Mouse (Mus musculus): ENCODE results near the gene Olfr1336. TPM values are rescaled to one million over a fixed set of nuclear protein-coding genes. Genes with fewer than 3 reads are reported as not detected.

Gene Olfr1336
- not detected in 2 replicates for polyA plus RNA-seq (2012; rRNA removed)
- polyA plus RNA-seq (2014; fragmentation: Nextera tagmentation; extraction: Ambion mirVana): not detected in 2 replicates

- Histone ChIP-seq H3K4me2 (ENCODE audit: low read depth) (no peak within 1 kb of the TSS), H3K4me3 (ENCODE audit: insufficient read depth in 1 of 2, low read depth in 2 of 2, low read length in 2 of 2) (no peak within 1 kb of the TSS), H3K9me3 (ENCODE audit: control insufficient read depth, low read length) (no peaks in the 10 kb centered on the region), H3K9ac (replicated peaks) (no peak within 1 kb of the TSS), H3K27ac (no peak within 1 kb of the TSS), H3K27me3 (ENCODE audit: control insufficient read depth, insufficient read depth, low read length) (no peaks in the 10 kb centered on the region), H3K4me1 (replicated peaks; ENCODE audit: control insufficient read depth in 2 of 2, insufficient read depth in 2 of 2, low read length in 1 of 2) (no peaks in the 10 kb centered on the region), H3K36me3 (replicated peaks; ENCODE audit: control insufficient read depth, insufficient read depth, low read depth) (no peaks in the 10 kb centered on the region)
- ATAC-seq (ENCODE audit: insufficient read depth): no peak
- no peak for DNase-seq (ENCODE audit: low read depth in 3 of 3, low spot score in 3 of 3)
- TF ChIP-seq EP300 (IDR thresholded peaks at IDR 0.05; ENCODE audit: low read depth): no peak
- TF ChIP-seq CTCF (IDR thresholded peaks at IDR 0.05; ENCODE audit: low read depth): no peak
These were observed at the start of gene Olfr1336 for GRCm38 (mm10) chr7:6455868-6456267. TSS of gene Olfr1336 (plus strand) at chr7:6456168.

GRCm38 (mm10) chr7:6410043-6410442, 45.9 kb upstream of the Olfr1336 start, which contains the start of gene Gm20715:
TSS of gene Gm20715 (plus strand) at chr7:6410277.
- Histone ChIP-seq H3K9me3 (ENCODE audit: control insufficient read depth, low read length) (no peaks in the 10 kb centered on the region), H3K36me3 (replicated peaks; ENCODE audit: control insufficient read depth, insufficient read depth, low read depth) (no peaks in the 10 kb centered on the region), H3K9ac (replicated peaks) (no peak within 1 kb of the TSS), H3K27ac (no peak within 1 kb of the TSS), H3K4me3 (ENCODE audit: insufficient read depth in 1 of 2, low read depth in 2 of 2, low read length in 2 of 2) (no peak within 1 kb of the TSS), H3K4me1 (replicated peaks; ENCODE audit: control insufficient read depth in 2 of 2, insufficient read depth in 2 of 2, low read length in 1 of 2) (no peaks in the 10 kb centered on the region), H3K4me2 (ENCODE audit: low read depth) (no peak within 1 kb of the TSS), H3K27me3 (ENCODE audit: control insufficient read depth, insufficient read depth, low read length) (no peaks in the 10 kb centered on the region)
- TF ChIP-seq CTCF (IDR thresholded peaks at IDR 0.05; ENCODE audit: low read depth) (no peak), EP300 (IDR thresholded peaks at IDR 0.05; ENCODE audit: low read depth) (peak; percentile 21; the same call in 1 of the 2 replicates)
- 1% methylated on average over 17 of the region's 17 CpGs for WGBS (ENCODE audit: insufficient replicate concordance)
- DNase-seq (ENCODE audit: low read depth in 3 of 3, low spot score in 3 of 3) (peak; percentile 76 to 80 (median 78)), ATAC-seq (ENCODE audit: insufficient read depth) (peak; percentile 84)

GRCm38 (mm10) chr7:6414626-6415441, 41.1 kb upstream of the Olfr1336 start:
- no peak overlapping the region for H3K4me3 ChIP-seq (ENCODE audit: insufficient read depth in 1 of 2, low read depth in 2 of 2, low read length in 2 of 2)
- 12% methylated on average over 20 of the region's 22 CpGs for WGBS (ENCODE audit: insufficient replicate concordance)
- no peak for ATAC-seq (ENCODE audit: insufficient read depth)

DNA sequence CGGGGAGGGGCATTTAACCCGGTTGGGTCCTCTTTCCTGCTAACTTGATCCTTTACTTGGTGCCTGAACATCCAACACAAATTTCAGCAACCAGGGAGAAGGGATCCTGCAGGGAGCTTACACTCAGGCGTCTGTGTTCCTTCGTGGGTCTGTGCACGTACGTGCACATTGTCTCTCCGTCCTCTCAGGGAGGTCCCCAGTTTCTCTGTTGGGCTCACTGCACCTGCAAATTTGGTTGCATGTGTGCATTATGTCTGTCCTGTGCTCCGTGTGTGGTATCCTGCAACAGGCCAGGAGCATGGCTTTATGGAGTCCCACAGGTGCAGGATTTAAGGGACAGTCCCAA, 40.6 kb upstream of the Olfr1336 start:
- no peak for ATAC-seq (ENCODE audit: insufficient read depth)
- H3K9ac ChIP-seq (replicated peaks): no peak overlapping the region

More at GRCm38 (mm10) chr7:6414626-6415441, 41.1 kb upstream of the Olfr1336 start:
- Histone ChIP-seq H3K4me2 (ENCODE audit: low read depth) (no peak overlapping the region), H3K36me3 (replicated peaks; ENCODE audit: control insufficient read depth, insufficient read depth, low read depth) (no peaks in the 10 kb centered on the region), H3K9me3 (ENCODE audit: control insufficient read depth, low read length) (no peaks in the 10 kb centered on the region), H3K27me3 (ENCODE audit: control insufficient read depth, insufficient read depth, low read length) (no peaks in the 10 kb centered on the region), H3K4me1 (replicated peaks; ENCODE audit: control insufficient read depth in 2 of 2, insufficient read depth in 2 of 2, low read length in 1 of 2) (no peaks in the 10 kb centered on the region), H3K9ac (replicated peaks) (no peak overlapping the region), H3K27ac (no peak overlapping the region)
- TF ChIP-seq EP300 (IDR thresholded peaks at IDR 0.05; ENCODE audit: low read depth) (no peak), CTCF (IDR thresholded peaks at IDR 0.05; ENCODE audit: low read depth) (no peak)
- DNase-seq (ENCODE audit: low read depth in 3 of 3, low spot score in 3 of 3): no peak

GRCm38 (mm10) chr7:6419894-6420293, 36.1 kb upstream of the Olfr1336 start:
- DNase-seq (ENCODE audit: low read depth in 3 of 3, low spot score in 3 of 3) (no peak), ATAC-seq (ENCODE audit: insufficient read depth) (no peak)
- H3K9ac ChIP-seq (replicated peaks): no peak overlapping the region
- WGBS (ENCODE audit: insufficient replicate concordance): 56% methylated on average over 6 of the region's 6 CpGs
- no peak overlapping the region for H3K27ac ChIP-seq
- no peaks in the 10 kb centered on the region for H3K27me3 ChIP-seq (ENCODE audit: control insufficient read depth, insufficient read depth, low read length)
- no peak overlapping the region for H3K4me2 ChIP-seq (ENCODE audit: low read depth)
- TF ChIP-seq EP300 (IDR thresholded peaks at IDR 0.05; ENCODE audit: low read depth): no peak
- TF ChIP-seq CTCF (IDR thresholded peaks at IDR 0.05; ENCODE audit: low read depth): no peak
- H3K9me3 ChIP-seq (ENCODE audit: control insufficient read depth, low read length): no peaks in the 10 kb centered on the region
- H3K4me3 ChIP-seq (ENCODE audit: insufficient read depth in 1 of 2, low read depth in 2 of 2, low read length in 2 of 2): no peak overlapping the region
- H3K36me3 ChIP-seq (replicated peaks; ENCODE audit: control insufficient read depth, insufficient read depth, low read depth): no peaks in the 10 kb centered on the region
- H3K4me1 ChIP-seq (replicated peaks; ENCODE audit: control insufficient read depth in 2 of 2, insufficient read depth in 2 of 2, low read length in 1 of 2): no peaks in the 10 kb centered on the region

More for the DNA sequence above, 40.6 kb upstream of the Olfr1336 start:
- TF ChIP-seq EP300 (IDR thresholded peaks at IDR 0.05; ENCODE audit: low read depth): no peak
- TF ChIP-seq CTCF (IDR thresholded peaks at IDR 0.05; ENCODE audit: low read depth): no peak
- no peaks in the 10 kb centered on the region for H3K9me3 ChIP-seq (ENCODE audit: control insufficient read depth, low read length)
- H3K4me1 ChIP-seq (replicated peaks; ENCODE audit: control insufficient read depth in 2 of 2, insufficient read depth in 2 of 2, low read length in 1 of 2): no peaks in the 10 kb centered on the region
- no peaks in the 10 kb centered on the region for H3K36me3 ChIP-seq (replicated peaks; ENCODE audit: control insufficient read depth, insufficient read depth, low read depth)
- no peak overlapping the region for H3K27ac ChIP-seq
- no peaks in the 10 kb centered on the region for H3K27me3 ChIP-seq (ENCODE audit: control insufficient read depth, insufficient read depth, low read length)
- H3K4me3 ChIP-seq (ENCODE audit: insufficient read depth in 1 of 2, low read depth in 2 of 2, low read length in 2 of 2): no peak overlapping the region
- 17% methylated on average over 8 of the region's 8 CpGs for WGBS (ENCODE audit: insufficient replicate concordance)
- H3K4me2 ChIP-seq (ENCODE audit: low read depth): no peak overlapping the region
- DNase-seq (ENCODE audit: low read depth in 3 of 3, low spot score in 3 of 3): no peak

Data from liver, embryonic 14.5 days (tissue).